Mouse (Mus musculus) heart, postnatal 10 days (tissue): Measurements from ENCODE around the gene C130026I21Rik. TPM values are rescaled to one million over a fixed set of nuclear protein-coding genes. Genes with fewer than 3 reads are reported as not detected.
"Not testable (repeated sequence)": the region's sequence is repeated elsewhere in the genome, so short reads cannot be mapped to it uniquely, and the experiment has no call there.

Experiments used
- DNase-seq, 2 experiments: peaks; one replicate each; pipeline ENCODE4 v3.0.0; 2021
- intact Hi-C: fragments of 180-260 bp; cut with DNase I; formaldehyde crosslinking; loops from one replicate; pipeline ENCODE4 v1.15.1; 2025
- total RNA-seq, 2 experiments: library from RNA; stranded (reverse); gene quantifications; 2 replicates each; pipeline ENCODE4 v1.2.3; 2021

Gene C130026I21Rik
- total RNA-seq, 2 experiments from 2014 or later = 0.45 TPM

GRCm38 (mm10) chr1:85071690-85072089, 198.7 kb downstream of the C130026I21Rik start:
- intact Hi-C loops, DNase-seq: not testable (repeated sequence)

DNA sequence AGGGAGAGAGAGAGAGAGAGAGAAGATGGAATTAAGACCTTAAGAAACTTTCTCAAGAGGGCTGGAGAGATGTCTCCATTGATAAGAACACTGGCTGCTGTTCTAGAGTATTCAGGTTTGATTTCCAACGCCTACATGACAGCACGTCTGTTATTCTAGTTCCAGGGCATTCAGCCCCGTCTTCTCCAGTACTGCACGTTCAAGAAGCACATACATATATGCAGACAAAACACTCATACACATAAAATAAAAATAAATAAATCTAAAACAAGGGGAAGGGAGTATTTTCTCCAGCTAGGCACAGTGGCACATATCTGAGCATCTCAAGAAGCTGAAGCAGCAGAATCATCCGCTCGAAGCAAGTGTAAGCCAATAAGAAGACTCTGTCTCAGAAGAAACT, 234.6 kb downstream of the C130026I21Rik start:
- intact Hi-C loops, DNase-seq: not testable (repeated sequence)

DNA sequence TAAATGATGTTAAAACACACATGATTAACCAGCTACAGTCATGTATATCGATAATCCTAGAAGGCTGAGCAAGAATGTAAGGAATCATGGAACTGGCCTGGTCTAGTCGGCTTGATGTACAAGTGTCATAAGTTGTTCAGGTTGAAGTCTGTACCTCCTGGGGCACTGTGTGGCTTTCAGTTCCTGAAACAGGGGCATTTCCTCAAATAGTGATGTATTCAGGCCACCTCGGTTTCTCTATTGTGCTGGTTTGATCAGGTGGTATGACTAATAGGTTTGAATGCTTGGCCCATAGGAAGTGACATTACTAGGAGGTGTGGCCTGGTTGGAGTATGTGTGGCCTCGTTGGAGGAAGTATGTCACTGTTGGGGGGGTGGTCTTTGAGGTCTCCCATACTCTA, 236.0 kb downstream of the C130026I21Rik start:
- intact Hi-C loops, DNase-seq: not testable (repeated sequence)

GRCm38 (mm10) chr1:85033616-85034015, 236.8 kb downstream of the C130026I21Rik start:
- DNase-seq, intact Hi-C loops: not testable (repeated sequence)

- DNase-seq, intact Hi-C loops: not testable (repeated sequence)
Measured at GRCm38 (mm10) chr1:85030211-85030610, 240.2 kb downstream of the C130026I21Rik start.

GRCm38 (mm10) chr1:85011933-85012332, 258.4 kb downstream of the C130026I21Rik start:
- intact Hi-C loops = not testable (repeated sequence)

DNA sequence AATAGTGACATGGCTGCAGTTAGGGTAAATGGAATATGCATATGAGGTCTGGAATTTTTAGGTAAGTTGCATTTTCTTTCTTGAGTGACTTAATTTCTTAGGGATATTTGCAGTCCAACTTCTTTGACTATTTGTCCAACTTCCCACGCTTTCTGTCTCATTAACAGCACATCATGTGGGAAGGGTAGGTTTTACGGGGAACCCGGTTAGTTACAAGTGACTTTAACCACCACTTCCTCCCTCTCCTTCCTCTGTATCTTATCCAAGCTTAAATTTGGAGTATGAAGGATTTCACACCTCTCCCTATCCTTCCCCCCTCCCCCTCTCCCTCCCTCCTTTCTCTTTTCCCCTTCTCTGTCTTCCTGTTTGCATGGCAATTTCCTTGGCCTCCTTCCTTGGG, 259.4 kb downstream of the C130026I21Rik start:
- DNase-seq, intact Hi-C loops: not testable (repeated sequence)

More at GRCm38 (mm10) chr1:85011933-85012332, 258.4 kb downstream of the C130026I21Rik start:
- not testable (repeated sequence) for DNase-seq

GRCm38 (mm10) chr1:85007737-85008136, 262.6 kb downstream of the C130026I21Rik start:
- intact Hi-C loops, DNase-seq: not testable (repeated sequence)

DNA sequence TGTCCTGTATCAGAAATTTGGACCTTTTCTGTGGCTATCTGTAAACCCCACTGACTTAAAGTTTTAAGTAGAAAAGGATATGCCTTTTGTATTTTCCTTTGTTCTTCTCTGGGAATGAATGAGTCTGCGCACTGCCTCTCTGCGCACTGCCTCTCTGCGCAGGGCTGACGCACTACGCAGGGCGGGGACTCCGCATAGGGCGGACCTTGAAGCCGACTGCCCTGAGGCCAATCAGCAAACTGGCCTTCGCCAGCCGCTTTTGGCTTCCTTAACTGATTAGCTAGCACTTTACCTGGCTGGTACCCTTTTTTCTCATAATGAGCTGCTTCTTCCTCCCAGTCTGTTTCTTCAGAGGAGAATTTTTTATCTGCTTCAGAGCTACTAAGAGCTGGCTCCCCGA, 271.1 kb downstream of the C130026I21Rik start:
- intact Hi-C loops, DNase-seq: not testable (repeated sequence)

DNA sequence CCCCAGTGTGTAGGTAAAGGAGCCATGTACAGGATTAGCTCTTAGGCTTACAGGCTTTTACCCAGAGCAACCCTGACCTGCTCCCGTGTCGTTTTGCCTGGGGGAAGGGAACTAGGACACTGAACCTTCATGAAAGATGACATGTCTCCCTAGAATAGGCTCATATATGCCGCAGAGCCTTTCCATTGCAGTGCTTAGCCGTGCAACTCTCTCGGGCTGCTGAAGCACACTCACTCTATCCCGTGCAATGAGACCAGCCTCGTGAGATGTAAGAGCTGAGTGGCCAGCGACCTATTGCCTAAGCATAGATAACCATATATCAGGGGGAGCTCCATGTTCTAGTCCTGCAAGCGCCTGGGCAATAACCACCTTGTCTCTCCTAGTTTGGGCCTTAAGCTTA, 274.1 kb downstream of the C130026I21Rik start:
- DNase-seq, intact Hi-C loops: not testable (repeated sequence)

- DNase-seq, intact Hi-C loops: not testable (repeated sequence)
Measured at GRCm38 (mm10) chr1:84994461-84994860, 275.9 kb downstream of the C130026I21Rik start.

DNA sequence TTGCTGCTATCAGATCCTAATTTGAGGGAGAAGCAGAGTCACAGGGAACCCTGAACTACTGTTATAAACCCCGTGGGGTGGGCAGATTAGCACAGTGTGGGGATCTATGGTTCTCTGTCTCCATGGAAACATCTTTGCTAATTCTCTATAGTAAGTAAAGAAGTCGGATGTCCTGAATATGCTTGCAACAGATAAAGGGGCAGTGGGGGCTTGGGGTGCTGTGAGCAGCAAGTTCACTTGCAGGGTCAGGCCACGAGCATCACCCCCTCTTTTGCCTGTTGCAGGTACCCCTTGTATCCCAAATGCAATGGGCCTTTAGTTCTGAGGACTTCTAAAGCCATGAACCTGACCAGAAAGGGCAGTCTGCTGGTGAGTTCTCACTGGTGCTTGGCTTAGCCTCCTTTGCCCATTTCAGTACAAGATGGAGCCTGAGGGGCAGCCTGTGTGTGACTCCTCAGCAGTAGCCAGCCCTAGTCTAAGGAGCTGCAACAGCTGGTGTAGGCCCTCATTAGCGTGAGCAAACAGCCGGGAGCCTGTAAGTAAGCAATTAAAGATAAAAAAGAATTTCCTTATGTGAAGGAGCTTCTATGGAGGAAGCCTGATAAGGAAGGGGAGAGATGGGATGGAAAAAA, 276.6 kb downstream of the C130026I21Rik start:
- intact Hi-C loops = not testable (repeated sequence)

DNA sequence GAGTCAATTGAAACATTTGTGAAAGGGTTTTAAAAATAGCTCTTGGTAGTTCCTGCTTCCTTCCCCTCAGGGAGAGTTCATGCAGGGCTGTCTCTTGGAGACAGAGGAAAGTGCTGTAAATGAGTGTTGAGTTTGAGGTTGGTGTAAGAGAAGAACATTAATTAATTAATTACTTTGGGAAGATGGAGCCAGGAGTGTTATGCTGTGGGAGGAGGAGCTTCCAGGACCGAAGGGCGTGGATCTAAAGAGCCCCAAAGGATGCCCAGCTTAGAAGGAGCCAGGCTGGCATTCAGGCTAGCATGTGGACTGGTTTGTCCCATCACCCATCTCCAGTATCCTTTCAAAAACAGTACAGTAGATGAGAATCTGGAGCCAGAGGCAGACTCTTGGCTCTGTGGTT, 277.1 kb downstream of the C130026I21Rik start:
- intact Hi-C loops, DNase-seq: not testable (repeated sequence)

More for the DNA sequence above, 276.6 kb downstream of the C130026I21Rik start:
- not testable (repeated sequence) for DNase-seq

- DNase-seq, intact Hi-C loops: not testable (repeated sequence)
Measured at GRCm38 (mm10) chr1:84992827-84993226, 277.5 kb downstream of the C130026I21Rik start.

DNA sequence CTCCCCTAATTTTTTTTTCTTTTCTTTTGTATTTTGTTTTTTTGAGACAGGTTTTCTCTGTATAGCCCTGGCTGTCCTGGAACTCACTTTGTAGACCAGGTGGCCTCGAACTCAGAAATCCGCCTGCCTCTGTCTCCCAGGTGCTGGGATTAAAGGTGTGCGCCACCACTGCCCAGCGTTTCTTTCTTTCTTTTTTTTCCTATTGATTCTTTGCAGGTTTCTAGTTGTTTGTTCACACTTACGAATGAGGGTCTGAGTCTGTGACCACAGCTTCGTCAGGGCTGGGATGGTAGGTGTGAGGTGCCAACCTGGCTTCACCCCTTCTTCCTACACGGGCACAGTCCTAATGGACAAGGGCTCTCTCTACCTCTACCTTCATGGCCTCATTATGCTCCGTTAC, 281.3 kb downstream of the C130026I21Rik start:
- intact Hi-C loops, DNase-seq: not testable (repeated sequence)

DNA sequence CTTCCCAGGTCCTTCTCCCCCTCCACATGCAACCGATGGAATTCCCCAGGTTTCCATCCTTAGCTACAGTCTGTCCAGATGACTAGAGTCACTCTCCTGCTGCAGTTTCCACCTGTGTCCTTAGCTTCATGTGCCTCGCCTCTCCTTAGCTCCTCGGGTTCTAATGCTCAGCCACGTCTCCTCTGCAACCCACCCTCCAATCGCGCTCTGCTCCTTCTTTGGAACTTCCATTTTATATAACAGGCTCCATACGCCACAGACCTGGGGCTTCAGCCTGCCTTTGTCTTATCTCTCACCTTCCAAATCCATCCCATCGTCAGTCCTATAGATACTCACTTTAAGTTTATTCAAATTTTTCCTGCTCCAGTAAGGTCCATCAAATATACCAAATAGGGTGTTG, 282.6 kb downstream of the C130026I21Rik start:
- intact Hi-C loops, DNase-seq: not testable (repeated sequence)

DNA sequence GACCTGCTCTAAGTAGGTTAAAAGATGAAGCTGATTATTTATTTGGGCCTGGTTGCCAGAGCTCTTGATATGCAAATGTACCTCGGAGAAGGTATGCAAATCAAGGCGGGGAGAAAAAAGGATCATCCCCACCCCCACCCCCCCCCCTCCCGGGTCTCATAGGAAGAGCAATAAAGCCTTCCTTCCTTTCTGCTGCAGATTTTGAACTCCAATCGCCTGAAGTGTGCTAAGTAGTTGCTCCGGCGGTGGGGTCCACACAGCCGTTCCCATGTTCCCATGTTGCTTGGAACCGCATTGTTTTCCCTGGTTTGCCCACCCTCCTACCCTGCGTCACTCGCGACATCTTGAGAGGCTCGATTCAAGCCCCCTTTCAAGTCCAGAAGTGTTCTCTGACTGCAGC, 308.6 kb downstream of the C130026I21Rik start:
- DNase-seq, intact Hi-C loops: not testable (repeated sequence)

- DNase-seq, intact Hi-C loops: not testable (repeated sequence)
Measured at GRCm38 (mm10) chr1:84957713-84958112, 312.7 kb downstream of the C130026I21Rik start.

- DNase-seq, intact Hi-C loops: not testable (repeated sequence)
Measured at GRCm38 (mm10) chr1:84956771-84957170, 313.6 kb downstream of the C130026I21Rik start.

DNA sequence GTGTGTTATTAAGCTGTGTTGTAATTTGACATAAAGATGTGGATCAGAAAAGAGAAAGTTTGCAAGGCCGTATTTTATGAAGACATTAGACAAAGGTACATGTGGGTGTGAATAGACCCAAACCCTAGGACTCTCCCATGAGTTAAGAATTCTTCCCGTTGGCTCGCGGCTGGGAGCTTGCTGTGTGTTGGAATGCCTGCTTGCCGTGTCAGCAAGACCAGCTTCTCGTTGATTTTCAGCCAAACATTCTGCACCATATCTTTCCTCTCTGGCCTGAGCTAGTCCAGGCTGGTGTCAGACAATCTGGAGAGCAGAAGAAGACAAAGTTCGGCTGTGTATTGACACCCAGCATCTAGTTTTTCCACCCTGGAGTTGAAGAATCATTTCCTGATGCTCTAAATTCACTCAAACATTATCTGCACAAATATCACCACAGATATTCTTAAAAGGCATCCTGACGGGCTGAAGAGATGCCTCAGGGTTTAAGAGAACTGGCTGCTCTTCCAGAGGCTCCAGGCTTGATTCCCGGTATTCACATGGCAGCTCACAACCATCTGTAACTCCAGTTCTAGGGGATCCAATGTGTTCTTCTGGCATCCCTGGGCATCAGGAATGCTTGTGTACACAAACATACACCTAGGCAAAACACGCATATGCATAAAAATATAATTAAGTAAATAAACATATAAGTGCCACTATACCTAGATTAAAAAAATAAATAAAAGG, 317.7 kb downstream of the C130026I21Rik start:
- intact Hi-C loops = no loop called here
- no peak for DNase-seq

GRCm38 (mm10) chr1:84951566-84951965, 318.8 kb downstream of the C130026I21Rik start:
- intact Hi-C loops = no loop called here
- no peak for DNase-seq

- no peak for DNase-seq
- intact Hi-C loops = no loop called here
Measured at GRCm38 (mm10) chr1:84947390-84947789, 323.0 kb downstream of the C130026I21Rik start.
